Mouse (Mus musculus): ENCODE measurements around the gene Lrrk1. TPM values are rescaled to one million over a fixed set of nuclear protein-coding genes. Genes with fewer than 3 reads are reported as not detected.

The Lrrk1 gene
- total RNA-seq, 2 experiments from 2014 or later = 2.3 to 3.4 TPM

DNA sequence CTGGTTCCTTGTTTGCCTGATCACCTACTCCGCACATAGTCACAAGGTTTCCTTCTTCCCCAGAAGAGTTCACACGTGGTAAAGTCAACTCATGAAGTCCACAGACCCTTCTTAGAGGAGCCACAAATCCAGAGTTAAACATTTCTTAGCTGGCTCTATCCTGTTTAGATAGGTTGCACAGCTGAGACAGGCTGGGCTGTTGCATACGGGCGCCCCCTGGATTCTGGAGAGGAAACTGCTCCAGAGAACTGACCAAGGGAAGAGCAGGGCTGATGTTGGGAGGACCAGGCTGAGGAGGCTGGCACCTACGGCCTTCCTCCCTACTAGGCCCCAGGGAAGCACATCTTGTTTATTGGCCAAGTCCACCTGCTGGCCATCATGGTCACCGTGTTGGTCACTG, 138.1 kb downstream of the Lrrk1 start:
- peak; percentile 71 to 78 for DNase-seq

DNA sequence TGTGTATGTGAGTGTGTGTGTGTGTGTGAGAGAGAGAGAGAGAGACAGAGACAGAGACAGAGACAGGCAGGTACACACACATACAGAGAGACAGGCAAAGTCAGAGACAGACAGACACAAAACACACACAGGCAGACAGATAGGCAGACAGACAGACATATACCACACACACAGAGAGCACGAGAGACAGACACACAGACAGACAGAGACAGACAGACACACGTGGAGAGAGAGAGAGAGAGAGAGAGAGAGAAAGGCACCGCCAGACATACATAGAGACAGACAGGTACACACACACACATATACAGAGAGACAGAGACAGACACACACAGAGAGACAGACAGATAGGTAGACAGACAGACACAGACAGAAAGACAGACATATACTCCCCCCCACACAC, 138.7 kb downstream of the Lrrk1 start:
- DNase-seq = no peak

DNA sequence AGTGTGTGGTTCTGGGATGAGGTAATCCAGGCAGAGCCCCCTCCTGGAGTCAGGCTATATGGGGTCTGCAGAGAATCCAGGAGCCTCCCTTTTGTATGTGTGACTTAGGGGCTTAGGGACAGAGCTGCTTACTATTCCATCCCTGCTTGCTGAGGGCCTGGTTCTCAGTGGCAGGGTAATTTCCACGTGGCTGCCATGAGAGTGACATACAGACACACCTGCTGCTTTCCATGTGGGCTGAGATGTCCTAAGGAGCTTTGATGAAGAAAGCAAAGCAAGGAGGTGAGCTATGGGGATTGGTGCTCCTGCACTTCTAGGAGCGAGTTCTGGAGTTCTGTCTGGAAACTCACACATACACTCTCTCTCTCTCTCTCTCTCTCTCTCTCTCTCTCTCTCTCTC, 139.1 kb downstream of the Lrrk1 start:
- DNase-seq = no peak

DNA sequence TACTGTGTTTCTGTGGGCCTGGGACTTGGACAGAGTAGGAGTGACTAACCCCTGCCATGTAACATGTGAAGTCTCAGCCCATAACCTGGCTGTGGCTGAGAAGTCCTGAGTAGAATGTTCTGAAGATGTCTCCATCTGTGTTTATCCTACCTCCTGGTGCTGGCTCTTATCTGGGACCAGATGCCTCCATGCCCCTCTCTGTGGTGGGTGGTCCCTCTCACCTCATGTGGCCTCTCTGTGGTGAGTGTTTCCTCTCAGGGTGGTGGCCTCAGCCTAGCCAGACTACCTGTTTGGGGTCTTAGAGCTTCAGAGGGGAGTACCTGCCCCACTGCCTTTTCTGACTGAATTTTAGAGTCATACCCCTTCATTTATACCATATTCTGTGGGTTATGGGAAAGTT, 139.9 kb downstream of the Lrrk1 start:
- no peak for DNase-seq

DNA sequence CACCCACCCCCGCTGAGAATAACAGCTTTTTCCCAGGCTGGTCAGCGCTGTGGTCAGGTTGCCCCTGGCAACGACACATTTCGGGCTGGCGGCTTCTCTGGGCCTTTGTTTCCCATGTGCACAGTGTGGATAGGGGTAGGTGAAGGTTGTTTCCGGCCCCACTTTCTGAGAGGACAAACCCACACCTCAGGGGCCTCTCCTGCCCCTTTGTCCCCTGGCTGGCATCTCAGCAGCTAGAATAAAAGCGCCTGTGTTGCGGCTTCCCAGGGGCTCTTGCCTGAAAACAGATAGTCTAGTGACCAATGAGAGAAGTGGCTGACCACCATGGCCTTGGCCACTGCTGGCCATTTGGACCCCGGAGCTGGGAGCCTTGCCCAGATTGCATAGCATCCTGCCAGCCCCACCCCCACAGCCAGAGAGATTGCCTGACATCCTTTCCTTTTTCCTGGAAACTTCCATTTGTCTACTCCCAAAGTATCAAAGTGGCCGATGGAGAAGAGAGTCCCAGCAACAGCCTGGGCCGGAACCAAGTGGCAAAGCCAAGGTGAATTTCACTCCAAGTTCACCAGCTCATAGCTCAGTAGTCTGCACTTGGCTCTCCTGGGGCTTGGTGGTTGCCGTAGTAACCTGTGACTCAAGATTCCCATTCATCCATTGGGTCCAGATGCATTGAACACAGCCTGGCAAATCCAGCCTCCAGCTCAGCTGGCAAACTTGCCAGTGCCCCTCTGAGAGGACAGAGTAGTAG, 140.7 kb downstream of the Lrrk1 start:
- peak; percentile 54 to 70 for DNase-seq

DNA sequence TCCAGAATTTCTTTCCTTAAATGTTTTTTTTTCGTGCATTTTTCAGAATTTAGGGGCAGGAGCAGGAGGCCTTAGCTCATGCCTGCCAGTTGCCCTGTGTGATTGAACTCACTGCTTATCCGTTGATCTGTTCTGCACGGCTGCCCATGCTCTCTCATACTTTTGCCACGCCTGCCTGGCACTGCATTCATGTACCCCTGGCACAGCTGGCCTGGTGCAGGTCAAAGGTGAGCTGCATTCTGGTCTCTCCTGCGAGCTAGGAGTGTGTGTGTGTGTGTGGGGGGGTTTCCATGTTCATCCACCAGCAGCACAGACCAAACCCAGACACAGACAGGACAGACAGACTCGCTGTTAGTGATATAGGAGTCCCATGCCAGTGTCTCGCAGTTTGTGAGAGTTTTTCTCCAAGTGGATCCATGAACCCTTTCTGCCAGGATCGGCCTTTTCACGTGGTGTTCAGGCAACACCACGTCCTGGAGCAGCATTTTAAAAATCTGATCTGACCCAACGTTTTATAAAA, 141.4 kb downstream of the Lrrk1 start:
- no peak for DNase-seq

DNA sequence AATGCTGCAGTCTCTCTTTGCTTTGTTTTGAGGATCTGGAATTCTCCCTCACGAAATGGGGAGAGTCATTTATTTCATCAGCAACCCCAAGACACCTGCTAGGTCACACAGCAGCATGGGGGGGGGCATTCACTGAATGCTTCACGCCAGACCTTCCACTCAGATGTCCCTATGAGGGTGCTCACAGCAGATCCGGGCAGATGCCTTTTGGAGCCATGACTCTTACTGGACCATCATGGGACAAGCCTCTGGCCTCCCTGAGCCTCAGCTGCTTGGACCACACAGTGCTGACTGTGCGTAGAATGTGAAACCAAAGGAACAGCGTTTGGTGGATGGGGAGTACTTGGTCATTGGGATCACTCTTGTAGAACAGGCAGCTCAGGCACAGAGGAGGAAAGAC, 142.5 kb downstream of the Lrrk1 start:
- no peak for DNase-seq

DNA sequence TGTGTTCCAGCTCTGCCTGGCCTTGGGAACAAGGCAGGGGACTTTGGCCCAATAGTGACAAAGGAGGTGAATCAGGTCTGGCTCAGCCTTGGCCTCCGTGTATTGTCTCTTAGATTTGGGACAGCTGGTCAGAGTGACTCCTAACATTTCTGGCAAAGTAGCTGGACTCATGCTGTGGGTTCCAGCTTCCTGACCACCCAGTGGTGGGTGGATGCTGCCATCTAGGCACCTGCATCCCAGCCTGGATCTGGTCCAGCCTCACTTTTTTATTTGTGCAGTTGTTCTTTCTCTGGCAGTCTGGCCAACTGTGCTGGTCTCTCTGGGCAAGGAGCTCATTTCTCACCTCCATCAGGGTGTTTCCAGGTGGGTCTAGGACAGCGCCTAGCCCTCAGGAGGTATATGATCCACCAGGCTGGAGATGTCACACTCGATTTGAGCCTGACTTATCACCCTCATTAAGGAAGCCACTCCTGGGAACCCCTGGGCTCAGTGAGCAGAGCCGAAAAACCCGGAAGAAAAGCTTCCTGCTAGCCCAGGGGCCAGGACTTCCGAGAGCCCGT, 144.3 kb downstream of the Lrrk1 start:
- no peak for DNase-seq

DNA sequence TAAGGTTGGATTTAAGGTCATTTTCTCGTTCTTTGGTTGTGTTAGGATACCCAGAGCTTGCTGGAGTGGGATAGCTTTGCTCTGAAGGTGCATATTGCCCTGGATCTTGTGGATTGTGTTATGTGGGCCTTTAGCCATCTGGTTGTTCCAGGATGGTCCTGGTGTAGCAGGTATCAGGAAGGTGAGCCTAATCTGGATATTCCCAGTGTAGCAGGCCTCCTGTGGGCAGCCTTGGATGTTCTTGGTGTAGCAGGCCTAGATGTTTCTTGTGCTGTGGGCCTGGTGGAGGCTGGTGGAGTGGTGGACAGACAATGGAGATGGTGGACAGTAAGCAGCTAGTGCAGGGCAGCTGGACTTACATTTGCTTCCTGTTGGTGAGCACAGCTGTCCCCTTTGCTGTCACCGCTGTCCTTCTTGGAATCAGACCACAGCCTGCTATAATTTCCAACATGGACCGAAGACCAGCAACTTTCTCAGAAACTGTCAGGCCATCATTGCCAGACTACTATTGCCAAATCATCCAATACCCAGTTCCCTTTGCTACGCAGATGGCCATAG, 146.2 kb downstream of the Lrrk1 start:
- no peak for DNase-seq

DNA sequence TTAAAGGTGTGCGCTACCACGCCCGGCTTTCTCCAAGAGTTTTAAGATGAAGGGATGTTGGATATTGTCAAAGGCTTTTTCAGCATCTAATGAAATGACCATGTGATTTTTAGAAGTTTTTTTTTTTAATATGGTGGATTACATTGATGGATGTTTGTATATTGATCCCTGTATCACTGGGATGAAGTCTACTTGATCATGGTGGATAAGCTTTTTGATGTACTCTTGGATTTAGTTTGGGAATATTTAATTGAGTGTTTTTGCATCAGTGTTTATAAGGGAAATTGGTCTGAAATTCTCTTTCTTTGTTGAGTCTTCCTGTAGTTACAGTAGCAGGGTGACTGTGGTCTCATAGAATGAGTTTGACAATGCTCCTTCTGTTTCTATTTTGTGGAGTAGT, 150.0 kb downstream of the Lrrk1 start:
- no peak for DNase-seq

DNA sequence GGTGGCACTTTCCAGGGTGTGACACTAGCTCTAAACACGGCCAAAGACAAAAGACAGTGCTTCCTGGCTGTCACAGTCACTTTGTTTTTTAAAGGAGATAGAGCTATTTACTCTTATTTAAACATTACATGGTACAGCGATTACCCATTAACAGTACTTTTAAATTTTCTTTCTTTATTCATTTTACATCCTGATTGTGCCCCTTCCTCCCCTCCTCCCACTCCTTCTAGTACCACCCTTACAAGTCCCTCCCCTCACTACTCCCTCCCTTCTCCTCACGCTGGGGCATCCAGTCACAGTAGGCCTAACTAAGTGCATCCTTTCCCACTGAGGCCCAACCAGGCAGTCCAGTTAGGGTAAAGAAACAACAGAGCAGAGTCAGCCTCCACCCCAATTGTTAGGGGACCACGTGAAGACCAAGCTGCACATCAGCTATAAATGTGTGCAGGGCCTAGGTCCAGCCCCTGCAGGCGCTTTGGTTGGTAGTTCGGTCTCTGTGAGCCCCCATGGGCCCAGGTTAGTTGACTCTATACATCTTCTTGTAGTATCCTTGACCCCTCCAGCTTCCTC, 154.1 kb downstream of the Lrrk1 start:
- no peak for DNase-seq

DNA sequence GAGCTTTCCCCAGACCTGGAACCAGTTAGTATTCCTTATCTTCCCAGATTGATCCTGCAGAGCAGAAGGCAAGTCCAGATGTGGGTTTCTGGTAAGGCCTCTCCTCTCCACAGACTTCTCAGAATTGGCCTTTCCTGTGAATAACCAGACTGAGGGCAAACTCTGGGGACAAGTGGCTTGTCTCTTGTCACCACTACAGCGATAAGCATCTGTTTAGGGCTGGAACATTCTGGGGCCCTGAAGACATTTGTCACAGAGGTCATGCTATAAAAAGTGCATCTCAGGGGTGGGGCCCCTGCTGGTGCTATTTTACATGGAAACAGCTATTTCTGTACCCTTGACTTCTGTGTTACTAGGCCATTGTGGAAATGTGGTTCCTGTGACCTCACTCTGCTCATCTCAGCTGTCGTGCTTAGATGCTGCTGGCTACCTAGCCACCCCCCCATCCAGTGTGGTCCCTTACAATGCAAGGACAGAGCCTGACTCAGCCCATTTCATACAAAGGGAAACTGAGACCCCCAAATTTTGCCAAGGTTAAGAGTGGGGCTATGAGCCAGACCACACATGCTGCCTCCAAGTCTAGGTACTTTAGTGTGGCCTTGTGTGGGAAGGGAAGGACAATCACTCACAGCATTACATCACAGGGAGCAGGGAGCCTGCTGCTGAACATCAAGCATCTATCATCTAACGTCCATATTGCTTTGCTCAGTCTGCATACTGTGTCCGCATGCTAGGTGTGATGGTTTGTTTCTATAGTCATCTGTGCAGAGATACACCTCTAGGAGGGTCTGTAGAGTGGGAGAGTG, 154.8 kb downstream of the Lrrk1 start:
- no peak for DNase-seq

DNA sequence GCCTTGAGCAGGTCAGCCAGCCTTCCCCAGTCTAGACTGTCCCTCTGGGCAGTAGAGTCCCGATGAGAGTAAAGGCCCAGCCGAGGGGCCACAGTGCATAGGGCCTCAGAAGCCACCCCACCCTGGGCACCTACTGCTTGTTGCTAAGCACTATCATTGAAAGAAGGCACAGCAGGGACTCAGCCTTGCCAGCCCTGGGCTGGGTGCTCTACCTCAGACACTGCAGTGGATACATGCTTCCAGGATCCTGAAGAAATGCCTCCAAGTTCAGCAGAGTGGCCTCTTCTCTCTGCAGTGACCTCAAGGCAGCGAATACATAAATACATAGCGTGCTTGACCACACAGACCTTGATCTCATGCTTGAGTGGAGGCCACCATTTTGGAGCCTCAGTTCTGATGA, 156.3 kb downstream of the Lrrk1 start:
- no peak for DNase-seq

DNA sequence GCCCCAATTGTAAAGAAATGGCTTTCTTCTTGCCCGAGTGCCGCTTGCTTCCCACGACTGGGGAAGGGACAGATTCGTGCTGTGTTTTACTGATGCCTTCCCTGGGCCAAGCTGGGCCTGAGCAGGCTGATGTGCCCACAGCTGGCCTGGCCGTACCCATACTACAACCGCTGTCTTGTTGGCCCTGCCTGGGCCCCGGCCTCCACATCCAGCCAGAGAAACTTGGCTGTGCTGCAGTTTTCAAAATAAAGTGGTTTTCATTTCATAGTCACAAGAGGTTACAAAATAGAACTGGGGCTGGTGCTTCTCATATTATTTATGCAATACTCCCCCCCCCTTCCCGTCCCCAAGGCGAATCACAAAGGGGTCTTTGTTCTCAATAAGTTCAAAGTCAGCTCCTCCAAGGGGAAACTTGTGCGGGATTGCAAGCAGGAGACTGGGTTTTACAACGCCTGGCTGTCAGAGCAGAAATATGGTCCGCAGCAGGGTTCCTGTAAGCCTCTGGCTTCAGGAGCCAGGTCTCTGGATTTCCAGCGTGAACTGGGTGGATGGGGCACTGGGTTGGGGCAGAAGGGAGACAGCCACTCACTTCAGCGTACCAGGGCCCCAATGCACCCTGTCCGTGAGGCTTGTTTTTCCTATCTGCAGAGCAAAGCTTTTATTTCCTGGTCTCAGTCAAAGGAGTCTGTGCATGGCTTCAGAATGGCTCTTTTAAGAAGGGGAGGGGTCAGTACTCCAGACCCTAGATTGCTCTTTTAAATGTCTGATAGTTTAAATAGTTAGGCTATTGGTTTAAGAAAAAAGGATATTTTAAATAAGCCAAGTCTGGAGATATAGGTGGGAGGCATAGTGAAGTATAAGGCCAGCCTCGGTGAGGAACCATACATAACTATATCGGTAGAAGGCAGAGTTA, 157.3 kb downstream of the Lrrk1 start:
- DNase-seq = peak; percentile 29 to 49

DNA sequence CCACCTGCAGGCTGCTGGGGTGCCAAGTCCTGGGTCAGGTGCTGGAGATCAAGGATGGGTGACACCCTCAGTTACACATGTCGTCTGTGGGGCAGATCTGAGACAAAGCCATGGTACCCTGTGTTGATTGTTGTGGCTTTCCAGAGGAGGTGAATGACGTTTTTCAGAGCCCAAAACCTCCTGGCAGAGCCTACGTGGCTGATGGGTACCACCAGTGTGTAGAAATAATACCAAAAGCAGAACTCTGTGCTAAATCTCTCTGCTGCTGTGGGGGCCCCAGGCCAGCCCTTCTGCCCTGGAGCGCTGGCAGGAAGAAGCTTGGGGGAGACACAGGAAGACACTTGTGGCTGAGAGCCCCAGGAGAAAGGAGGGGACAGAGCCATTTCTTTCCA, 157.9 kb downstream of the Lrrk1 start:
- DNase-seq = peak in 1 of 2 experiments; percentile 14

DNA sequence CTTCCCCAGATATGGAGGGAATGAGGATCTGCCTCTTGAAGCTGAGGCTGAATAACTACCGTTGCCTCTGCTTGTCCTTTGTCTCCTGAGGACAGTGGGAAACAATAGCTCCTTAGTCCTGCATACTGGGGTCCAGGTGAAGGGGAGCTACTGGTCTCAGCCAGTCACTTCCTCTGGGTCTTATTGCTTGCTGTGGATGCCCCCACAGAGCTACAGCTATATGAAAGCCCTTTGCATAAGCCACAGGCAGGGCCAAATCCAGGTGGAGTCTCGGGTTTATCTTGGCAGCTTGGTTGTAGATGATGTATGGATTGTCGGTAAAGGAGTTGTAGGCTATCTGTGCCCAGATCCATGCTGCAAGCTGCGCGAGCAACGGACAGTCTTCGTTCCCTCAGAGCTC, 158.7 kb downstream of the Lrrk1 start:
- no peak for DNase-seq

DNA sequence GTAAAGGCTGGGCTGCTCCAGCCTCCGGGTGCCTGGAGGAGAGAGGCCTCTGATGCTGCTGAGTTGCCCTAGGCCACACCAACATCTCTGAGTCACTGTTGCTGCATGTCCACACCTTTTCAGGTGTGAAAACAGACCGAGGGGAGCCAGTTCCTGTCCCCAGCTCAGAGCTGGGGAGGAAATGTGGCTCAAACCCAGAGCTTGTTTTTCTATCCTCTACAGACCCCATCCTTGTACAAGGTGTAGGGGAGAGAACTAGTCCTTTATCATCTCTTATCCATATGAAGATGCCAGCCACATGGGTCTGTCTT, 159.6 kb downstream of the Lrrk1 start:
- DNase-seq = no peak

DNA sequence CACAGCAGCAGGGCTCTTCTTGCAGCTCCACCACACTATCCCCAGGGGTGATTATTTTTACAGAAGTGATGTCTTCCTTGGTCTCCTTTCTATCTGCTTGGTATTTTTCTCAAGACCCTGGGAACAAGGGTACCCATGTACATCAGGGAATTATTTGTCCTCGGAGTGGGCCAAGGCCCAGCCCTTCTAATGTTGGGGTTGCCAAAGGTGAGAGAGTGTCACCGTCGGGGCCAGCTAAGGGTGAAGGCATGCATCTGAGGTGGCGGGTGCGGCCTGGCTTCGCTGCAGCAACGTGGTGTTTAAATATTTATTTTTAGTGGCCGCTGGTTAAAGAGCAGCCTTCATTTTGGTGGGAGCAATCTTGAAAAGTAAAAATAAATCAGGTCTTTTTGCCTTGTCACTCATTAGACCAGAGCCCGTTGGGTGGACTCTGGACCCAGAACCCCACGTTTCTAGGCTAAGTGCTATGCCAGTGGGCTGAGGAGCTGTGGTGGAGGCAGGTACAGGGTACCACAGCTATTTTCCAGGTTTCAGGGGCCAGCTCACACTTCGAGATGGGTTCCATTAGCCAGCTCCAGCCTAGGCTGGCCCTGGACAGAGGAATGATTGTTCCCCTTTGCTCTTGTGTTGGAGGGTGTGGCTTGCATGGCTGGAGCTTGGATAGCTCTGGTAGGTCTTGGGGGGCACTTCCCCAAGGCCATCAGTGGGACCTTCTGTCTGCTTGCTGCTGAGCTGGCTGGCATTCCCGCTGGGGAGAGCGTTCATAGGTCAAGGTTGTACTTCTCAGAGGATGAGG, 160.1 kb downstream of the Lrrk1 start:
- DNase-seq = no peak

DNA sequence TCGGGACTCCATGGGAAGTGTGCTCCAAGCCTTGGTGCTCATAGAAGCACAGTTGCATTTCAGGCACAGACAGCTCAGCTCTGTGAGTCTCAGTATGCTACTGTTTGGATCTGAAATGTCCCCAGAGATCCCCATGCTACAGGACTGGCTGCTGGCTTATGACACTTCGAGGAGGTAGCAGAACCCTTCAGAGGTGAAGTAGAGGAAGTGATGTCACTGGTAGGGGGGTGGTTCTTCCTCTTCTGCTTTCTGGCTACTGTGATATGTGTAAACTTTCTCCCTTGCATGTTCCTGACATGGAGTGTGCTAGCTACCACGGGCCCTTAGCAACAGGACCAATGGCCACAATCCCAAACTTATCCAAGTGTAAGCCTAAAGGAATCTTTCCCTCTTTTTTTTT, 162.3 kb downstream of the Lrrk1 start:
- no peak for DNase-seq

DNA sequence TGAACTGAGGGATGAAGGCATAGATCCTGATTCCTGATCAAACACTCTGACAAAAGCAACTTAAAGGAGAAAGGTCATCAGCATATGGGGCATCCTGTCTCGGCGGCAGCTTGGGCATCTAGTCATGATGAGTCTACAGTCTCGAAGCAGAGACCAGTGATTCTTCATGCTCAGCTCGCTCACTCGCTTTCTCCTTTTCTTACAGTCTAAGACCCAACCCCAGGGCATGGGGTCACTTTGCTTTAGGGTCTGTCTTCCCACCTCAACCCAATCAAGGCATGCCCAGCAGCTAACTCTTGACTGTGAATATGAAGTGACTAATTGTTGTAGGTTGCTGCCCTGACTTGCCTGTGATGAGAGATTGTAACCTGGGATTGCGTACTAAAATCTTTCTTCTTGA, 163.6 kb downstream of the Lrrk1 start:
- DNase-seq = no peak

DNA sequence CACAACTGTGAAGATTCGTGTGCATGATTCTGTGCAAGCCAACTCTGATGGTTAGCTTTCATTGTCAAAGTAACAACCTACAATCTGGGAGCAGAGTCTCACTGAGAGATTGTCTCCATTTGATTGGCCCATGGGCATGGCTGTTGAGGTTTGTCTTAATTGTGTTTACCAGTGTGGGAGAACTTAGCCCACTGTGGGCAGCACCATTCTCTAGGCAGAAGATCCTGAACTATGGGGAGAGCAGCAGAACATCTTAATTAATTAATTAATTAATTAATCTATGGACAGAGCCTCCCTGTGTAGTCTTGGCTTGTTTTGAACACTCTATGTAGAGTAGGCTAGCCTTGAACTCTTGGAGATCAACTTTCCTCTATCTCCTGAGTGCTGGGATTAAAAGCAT, 164.4 kb downstream of the Lrrk1 start:
- DNase-seq = no peak

All from layer of hippocampus, postnatal 36 days (tissue).